Mouse (Mus musculus): ENCODE measurements around the gene Efna2. TPM values are rescaled to one million over a fixed set of nuclear protein-coding genes. Genes with fewer than 3 reads are reported as not detected.

Gene Efna2
- total and polyA plus RNA-seq, 3 experiments = 0.23 to 1.5 (median 0.86) TPM

GRCm38 (mm10) chr10:80147719-80148601 is 31.3 kb upstream of the Efna2 start, which contains the start of gene Midn (continued):
- TF ChIP-seq ZC3H11A (IDR thresholded peaks at IDR 0.05; ENCODE audit: low read depth, low read length) = no peak
- TF ChIP-seq NRF1 (IDR thresholded peaks at IDR 0.05; ENCODE audit: low read depth, low read length) = 0 out of 2 replicates have a peak, but pooled peaks have one; percentile 43
- TF ChIP-seq HCFC1 (IDR thresholded peaks at IDR 0.05; ENCODE audit: low read depth, low read length) = no peak
- TF ChIP-seq CHD2 (IDR thresholded peaks at IDR 0.05; ENCODE audit: low read length) = no peak
- TF ChIP-seq CHD1 (IDR thresholded peaks at IDR 0.05; ENCODE audit: low read depth, low read length) = no peak

DNA sequence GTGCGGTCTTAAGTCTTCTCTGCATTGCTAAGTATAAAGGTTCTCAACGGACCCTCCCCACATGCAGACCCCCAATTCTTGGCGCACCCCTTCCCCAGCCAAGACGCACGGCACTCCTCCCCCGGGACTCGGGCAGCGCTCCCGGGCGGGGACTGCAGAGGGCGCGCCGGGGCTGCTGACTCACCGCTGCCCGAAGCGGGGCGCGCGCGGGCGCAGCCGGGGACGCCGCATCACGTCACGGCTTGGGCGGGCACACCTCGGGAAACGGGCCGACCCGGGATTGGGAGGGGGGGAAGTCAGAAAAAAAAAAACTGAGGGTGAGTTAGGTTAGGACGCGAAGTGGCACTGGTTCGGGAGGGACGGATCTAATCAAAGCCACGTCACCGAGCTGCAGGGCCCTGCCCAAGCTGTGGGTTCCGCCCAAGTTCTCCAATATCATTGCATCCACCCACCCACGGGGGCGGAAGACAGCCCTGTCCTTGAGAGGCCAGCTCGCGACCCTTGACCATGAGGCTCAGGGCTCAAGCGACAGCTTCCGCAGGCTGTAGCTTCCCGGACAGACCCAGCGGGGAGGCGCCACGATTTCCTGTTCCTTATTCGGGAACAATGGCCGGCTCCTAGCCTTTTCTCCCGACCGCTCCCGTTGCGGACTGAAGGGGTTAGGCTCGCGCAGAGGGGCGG is 30.5 kb upstream of the Efna2 start:
- peaks cover 35 to 49% of the 10 kb centered on the region in 2 experiments for H3K36me3 ChIP-seq (replicated peaks in 1 of 2; ENCODE audit: control insufficient read depth in 1 of 2, insufficient read depth in 1 of 2, low read length in 1 of 2)
- peak; percentile 77 for DNase-seq (ENCODE audit: extremely low read depth)
- in situ Hi-C loops (cut with MboI; ENCODE audit: low pct_ligation_motif_present, low pct_unique_long_range_greater_than_20kb, low sequenced_read_pairs) = no loop called here
- TF ChIP-seq GABPA (IDR thresholded peaks at IDR 0.05; ENCODE audit: insufficient replicate concordance, low read depth, low read length) (no peak), JUND (conservative IDR thresholded peaks at IDR 0.05; ENCODE audit: low read depth, low read length) (no peak), CTCF (conservative IDR thresholded peaks at IDR 0.05 in 1 of 2, IDR thresholded peaks at IDR 0.05 in 1 of 2; ENCODE audit: low read depth in 2 of 2, low read length in 2 of 2) (peak in 1 of 2 experiments; percentile 99; a peak in 2 of 4 replicates), ZKSCAN1 (IDR thresholded peaks at IDR 0.05; ENCODE audit: borderline replicate concordance, low read depth, low read length) (no peak), JUN (IDR thresholded peaks at IDR 0.05; ENCODE audit: insufficient read depth, low read depth, low read length) (no peak), MAX (IDR thresholded peaks at IDR 0.05; ENCODE audit: low read length) (no peak), USF2 (conservative IDR thresholded peaks at IDR 0.05; ENCODE audit: low read depth, low read length) (no peak), MYC (IDR thresholded peaks at IDR 0.05; ENCODE audit: low read depth, low read length) (no peak), SMC3 (IDR thresholded peaks at IDR 0.05; ENCODE audit: low read depth, low read length) (peak; percentile 90), ZMIZ1 (IDR thresholded peaks at IDR 0.05; ENCODE audit: low read depth, low read length) (no peak; the same call in 1 of the 2 replicates), TCF12 (IDR thresholded peaks at IDR 0.05; ENCODE audit: low read depth, low read length) (peak; percentile 52), ZNF384 (IDR thresholded peaks at IDR 0.05; ENCODE audit: low read depth, low read length) (peak; percentile 83), PAX5 (IDR thresholded peaks at IDR 0.05; ENCODE audit: low read length) (no peak), CHD2 (IDR thresholded peaks at IDR 0.05; ENCODE audit: low read length) (no peak; the same call in 1 of the 2 replicates), MAFK (IDR thresholded peaks at IDR 0.05; ENCODE audit: insufficient replicate concordance, low read length) (peak; percentile 26; the same call in 1 of the 2 replicates), ELF1 (IDR thresholded peaks at IDR 0.05; ENCODE audit: low read depth, low read length) (peak; percentile 57), KAT2A (IDR thresholded peaks at IDR 0.05; ENCODE audit: insufficient replicate concordance, low read length) (no peak), HCFC1 (IDR thresholded peaks at IDR 0.05; ENCODE audit: low read depth, low read length) (no peak; the same call in 1 of the 2 replicates), MAZ (IDR thresholded peaks at IDR 0.05; ENCODE audit: low read depth, low read length) (peak; percentile 75; the same call in 1 of the 2 replicates), BHLHE40 (IDR thresholded peaks at IDR 0.05; ENCODE audit: low read depth, low read length) (peak; percentile 53; the same call in 1 of the 2 replicates), IRF4 (IDR thresholded peaks at IDR 0.05; ENCODE audit: low read depth, low read length) (peak; percentile 68), ZC3H11A (IDR thresholded peaks at IDR 0.05; ENCODE audit: low read depth, low read length) (no peak), POLR2AphosphoS2 (IDR thresholded peaks at IDR 0.05; ENCODE audit: low read depth, low read length) (no peak), EP300 (IDR thresholded peaks at IDR 0.05; ENCODE audit: low read length) (no peak), ETS1 (conservative IDR thresholded peaks at IDR 0.05; ENCODE audit: low read depth, low read length) (peak; percentile 28), TBP (conservative IDR thresholded peaks at IDR 0.05; ENCODE audit: low read depth, low read length) (no peak), NRF1 (IDR thresholded peaks at IDR 0.05; ENCODE audit: low read depth, low read length) (peak; percentile 70), POLR2A (IDR thresholded peaks at IDR 0.05; ENCODE audit: low read depth, low read length) (no peak), NELFE (IDR thresholded peaks at IDR 0.05; ENCODE audit: low read depth, low read length) (no peak; the same call in 1 of the 2 replicates), RCOR1 (conservative IDR thresholded peaks at IDR 0.05; ENCODE audit: low read depth, low read length) (no peak), E2F4 (IDR thresholded peaks at IDR 0.05; ENCODE audit: insufficient replicate concordance, low read depth, low read length) (no peak), RAD21 (IDR thresholded peaks at IDR 0.05; ENCODE audit: low read depth, low read length) (peak; percentile 58)

More for the DNA sequence above, 30.5 kb upstream of the Efna2 start:
- peak overlapping the region; percentile 58 for H3K27ac ChIP-seq (ENCODE audit: insufficient read depth, low read depth)
- no peaks in the 10 kb centered on the region for H3K27me3 ChIP-seq (replicated peaks)
- peaks cover 16% of the 10 kb centered on the region for H3K79me2 ChIP-seq (replicated peaks; ENCODE audit: control insufficient read depth, extremely low read depth, insufficient read depth, poor library complexity, severe bottlenecking)
- peak overlapping the region; percentile 78 to 91 (median 81) for H3K4me3 ChIP-seq (replicated peaks in 1 of 3; ENCODE audit: low read depth in 2 of 3, low read length in 2 of 3, poor library complexity in 1 of 3)
- H3K4me1 ChIP-seq (ENCODE audit: control insufficient read depth in 1 of 2, insufficient read depth in 2 of 2) = peaks cover 33 to 50% of the 10 kb centered on the region in 2 experiments
- H3K4me2 ChIP-seq (ENCODE audit: insufficient read depth, low read depth, poor library complexity, severe bottlenecking) = peak overlapping the region; percentile 63; the same call in 1 of the 2 replicates
- H3K9me3 ChIP-seq (replicated peaks; ENCODE audit: low read length) = no peaks in the 10 kb centered on the region
- peak overlapping the region; percentile 64 for H3K9ac ChIP-seq (ENCODE audit: insufficient read depth, low read depth)
- dilution Hi-C loops (cut with MboI; ENCODE audit: extremely low pct_ligation_motif_present, extremely low pct_unique_long_range_greater_than_20kb, low sequenced_read_pairs) = no loop called here

Measured in CH12.LX (cell line).